Mouse (Mus musculus): ENCODE results near the gene Ret.
A peak's percentile ranks its signal among the peaks of the same experiment; 100 is the strongest.

The Ret gene

GRCm38 (mm10) chr6:118197440-118197975 lies at the start of gene Ret:
Gene Ret, minus strand, starts transcription at chr6:118197718.
- peak; percentile 54 to 61 for DNase-seq

- no peak for DNase-seq
Measured at GRCm38 (mm10) chr6:118247161-118247560, 49.6 kb upstream of the Ret start.

- DNase-seq: no peak
Measured at GRCm38 (mm10) chr6:118244106-118244505, 46.6 kb upstream of the Ret start.

- no peak for DNase-seq
Measured at GRCm38 (mm10) chr6:118242941-118243340, 45.4 kb upstream of the Ret start.

DNA sequence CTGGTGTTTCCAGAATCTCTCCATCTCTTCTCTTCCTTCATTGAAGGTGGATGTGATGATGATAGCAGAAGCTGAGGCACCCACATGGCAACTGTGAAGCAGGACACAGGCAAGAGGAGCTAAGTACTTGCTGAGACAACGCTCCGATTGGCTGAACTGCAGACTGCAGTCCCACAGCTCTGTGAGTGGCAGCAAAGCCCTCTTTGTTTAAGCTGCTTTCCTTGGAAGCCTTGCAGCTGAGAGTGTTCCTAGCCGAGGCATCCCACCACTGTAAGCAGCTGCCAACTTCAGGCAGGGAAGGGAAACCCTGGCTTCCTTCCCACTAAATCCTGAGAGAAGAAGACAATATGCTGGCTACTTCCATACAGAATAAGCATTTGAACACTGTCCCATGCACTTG lies 28.6 kb upstream of the Ret start:
- peak; percentile 39 to 45 for DNase-seq

GRCm38 (mm10) chr6:118222471-118222870 lies 25.0 kb upstream of the Ret start:
- DNase-seq: no peak

DNA sequence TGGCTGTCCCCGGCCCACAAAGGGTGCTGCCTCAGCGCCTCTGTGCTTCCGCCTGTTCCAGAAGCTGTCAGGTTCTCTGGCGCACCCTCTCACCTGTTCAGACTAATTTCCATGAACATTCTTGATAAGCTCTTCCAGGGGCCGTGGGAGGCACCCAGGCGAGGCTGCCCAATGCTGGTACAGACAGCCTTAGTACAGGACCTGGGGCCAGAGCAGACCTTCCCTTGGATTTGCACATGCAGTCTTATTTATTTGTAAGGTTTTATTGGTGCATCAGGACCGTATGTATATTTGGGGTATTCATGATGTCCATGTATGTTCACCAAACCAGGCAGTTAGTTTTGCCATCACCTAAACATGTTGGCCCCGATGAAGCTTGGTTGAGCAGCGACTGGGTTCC lies 18.2 kb upstream of the Ret start:
- no peak for DNase-seq

- no peak for DNase-seq
Measured at GRCm38 (mm10) chr6:118208326-118208725, 10.8 kb upstream of the Ret start.

DNA sequence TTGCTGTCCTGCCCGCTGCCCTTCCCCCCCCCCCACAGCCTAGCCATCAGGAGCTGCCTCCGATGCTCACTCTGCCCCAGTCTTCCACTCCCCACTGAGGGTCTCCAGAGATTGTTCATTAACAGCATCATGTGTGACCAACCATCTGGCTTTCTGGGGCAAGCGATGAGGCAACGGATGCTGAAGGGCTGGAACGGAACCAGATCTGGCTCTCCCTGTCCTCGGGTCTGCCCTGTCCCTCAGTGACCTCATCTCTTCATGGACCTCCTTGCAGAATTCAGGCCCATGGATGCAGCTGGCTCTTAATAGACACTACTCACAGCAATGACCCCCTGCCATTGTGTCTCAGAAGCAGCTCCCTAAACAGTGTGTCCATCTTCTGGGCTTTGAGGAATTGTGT lies 8.9 kb upstream of the Ret start:
- peak; percentile 65 to 67 for DNase-seq

DNA sequence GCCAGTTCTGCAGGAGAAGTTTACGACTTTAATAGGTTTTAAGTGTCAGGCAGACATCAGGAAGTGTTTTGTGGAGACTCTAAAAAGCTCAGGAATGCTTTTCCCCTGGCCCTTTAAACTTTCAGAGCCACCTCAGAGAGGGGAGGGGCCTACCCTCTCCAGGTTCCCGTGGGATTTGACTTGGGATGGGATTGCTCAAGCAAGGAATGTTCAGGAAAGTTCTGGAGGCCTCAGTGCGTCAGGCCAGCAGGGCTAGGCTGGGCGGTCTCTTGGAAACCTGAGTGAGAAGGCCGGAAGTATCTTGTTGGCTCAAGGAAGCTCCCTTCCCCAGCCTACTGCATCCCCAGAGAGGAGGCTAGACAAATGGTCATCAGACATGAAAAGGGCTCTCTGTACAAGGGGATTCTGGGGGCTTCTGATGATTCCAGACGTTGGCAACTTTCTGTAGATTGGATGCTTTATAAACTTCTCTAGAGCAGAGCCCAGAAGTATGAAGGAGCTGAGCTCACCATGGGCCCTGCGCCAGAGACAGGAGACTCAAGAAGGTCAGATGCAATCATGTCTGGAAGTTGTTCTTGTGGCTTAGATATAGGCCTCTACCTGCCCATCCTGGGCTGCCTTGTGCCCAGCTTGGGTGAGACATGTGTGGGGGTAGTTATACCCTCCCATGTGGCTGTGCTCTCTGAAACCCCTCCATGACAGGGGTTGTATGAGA lies 7.8 kb upstream of the Ret start:
- DNase-seq: no peak

DNA sequence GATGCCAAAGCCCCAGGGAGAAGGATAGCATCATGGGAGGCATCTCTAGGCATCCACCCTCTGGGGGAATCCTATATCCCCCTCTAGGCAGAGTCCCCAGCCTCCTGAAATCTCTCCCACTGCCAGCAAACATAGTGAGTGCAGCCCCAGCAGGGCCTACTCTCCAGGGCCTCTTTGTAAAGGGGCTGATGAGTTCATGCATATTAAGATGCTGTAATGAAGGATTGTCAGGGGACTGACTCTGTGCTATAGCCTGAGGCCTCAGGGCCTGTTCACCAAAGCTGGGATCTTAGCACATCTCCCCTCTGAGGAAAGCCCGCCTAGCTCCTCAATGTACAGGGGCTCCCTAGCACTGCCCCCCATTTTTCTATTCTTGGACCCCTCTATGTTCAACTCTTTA lies 6.6 kb upstream of the Ret start:
- DNase-seq: no peak

DNA sequence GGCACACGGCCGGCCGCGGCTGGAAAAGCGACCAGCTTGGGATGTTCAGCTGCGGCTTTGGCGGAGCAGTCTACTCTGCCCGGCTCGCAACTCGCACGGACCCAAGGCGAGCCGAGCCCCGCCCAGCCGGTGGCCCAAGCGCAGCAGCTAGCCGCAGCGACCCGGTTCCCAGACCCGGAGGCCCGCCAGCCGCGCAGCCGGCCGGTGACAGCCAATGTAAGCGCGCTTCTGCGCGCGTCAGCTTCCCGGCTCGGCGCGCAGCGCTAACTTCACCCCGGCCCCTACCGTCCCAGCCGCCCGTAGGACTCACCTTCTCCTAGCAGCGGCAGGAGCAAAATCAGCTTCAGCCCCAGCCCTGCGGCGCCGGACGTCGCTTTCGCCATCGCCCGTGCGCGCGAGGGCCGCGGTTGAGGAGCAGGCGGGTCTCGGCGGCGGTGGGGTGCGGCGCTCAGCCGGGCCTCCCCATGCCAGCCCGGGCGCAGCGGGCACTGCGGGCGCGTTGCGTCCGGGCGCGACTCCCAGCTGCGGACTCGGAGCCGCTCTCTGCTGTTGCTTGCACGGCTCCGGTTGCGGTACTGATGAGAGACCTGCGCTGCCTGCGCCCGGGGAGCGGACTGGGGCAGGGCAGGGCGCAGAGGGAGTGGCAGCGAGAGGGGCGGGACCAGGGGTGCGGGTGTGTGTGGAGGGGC lies 623 bp downstream of the Ret start:
- peak; percentile 75 to 76 for DNase-seq

- peak; percentile 88 to 91 for DNase-seq
Measured at GRCm38 (mm10) chr6:118195108-118195507, 2.4 kb downstream of the Ret start.

DNA sequence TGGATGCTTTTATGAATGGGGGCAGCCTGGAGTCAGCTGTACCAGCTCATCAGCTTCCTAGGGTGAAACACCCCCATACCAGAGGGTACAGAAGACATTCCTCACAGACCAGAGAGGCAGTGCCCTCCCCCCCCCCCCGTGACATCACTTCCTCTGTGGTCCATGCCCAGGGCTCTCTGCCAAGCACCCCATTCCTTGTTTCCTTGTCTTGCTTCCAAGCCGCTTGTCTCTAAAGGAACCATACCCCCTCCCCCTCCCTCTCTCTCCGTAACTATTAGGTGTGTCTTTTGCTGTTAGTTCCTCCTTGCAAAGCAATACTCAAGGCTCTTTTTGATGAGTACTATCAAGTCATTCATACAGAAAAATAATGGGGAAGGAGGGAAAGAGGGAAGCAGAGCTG lies 4.6 kb downstream of the Ret start:
- peak; percentile 46 to 58 for DNase-seq

DNA sequence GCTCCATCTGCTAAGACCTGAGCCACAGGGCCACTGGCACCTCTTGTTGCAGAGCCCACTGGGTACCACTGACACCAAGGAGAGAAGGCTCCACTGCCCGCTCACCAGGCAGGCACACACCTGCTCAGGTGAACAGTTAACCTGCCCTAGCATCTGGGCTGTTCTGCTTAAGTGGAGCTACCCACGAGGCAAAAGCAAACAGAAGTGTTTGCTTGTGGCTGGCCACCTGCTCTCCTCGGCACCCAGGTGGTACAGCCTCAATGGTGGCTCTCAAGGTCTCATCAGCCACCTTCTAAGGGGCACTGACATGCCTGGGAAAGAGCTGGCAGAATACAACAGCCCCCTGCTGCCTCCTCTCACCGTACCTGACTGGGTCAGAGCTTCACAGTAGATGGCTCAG lies 5.3 kb downstream of the Ret start:
- no peak for DNase-seq

DNA sequence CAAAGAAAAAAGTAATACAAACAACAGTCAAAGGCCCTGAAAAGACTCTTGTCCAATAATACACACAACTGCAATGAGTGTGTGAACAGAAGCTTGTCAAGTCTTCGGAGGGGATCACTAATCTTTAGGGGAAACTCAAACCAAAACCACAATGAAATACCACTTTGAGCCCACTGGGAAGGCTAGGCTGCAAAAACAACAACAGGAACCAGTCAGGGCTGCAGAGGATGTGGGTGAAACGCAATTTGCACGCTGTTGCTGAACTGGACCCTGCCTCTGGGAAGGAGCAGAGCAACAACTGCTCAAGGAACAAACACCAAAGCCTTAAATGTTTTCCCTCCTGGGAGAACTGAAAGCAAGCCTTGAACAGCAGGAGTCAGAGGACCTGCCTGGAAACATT lies 7.8 kb downstream of the Ret start:
- no peak for DNase-seq

- DNase-seq: no peak
Measured at GRCm38 (mm10) chr6:118188599-118188998, 8.9 kb downstream of the Ret start.

DNA sequence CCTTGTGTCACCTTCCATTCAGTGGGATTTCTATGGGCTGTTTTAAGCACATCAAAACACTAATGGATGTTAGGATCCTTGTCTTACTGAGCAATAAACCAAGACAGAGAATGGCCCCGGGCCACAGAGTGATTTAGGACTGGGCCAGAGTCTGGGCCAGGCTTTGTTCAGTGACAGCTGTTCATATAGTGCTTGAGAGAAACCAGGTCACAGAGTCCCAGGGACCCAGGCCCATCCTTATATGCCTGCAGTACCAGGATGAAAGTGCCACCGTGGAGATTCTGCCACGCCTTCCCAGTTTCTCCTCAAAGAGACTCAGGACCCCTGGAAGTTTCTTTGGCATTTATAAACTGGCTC lies 10.3 kb downstream of the Ret start:
- DNase-seq: no peak

GRCm38 (mm10) chr6:118186620-118187284 lies 10.8 kb downstream of the Ret start:
- no peak for DNase-seq

- DNase-seq: peak; percentile 53 to 63
Measured at GRCm38 (mm10) chr6:118184126-118184525, 13.4 kb downstream of the Ret start.

DNA sequence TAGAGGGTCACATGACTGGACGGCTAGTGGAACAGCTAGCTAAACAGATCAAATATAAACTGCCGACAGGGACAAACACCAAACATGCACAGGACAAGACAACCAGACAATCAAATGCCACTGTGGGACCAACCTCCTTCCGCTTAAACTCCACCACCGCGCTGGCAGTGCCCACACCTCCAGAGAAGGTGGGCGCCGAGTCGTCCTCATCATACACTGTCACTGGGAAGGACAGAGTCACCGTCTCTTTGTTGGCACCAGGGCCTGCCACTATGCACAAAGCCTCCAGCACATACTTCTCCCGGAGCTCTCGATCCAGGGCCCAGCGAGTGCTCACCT lies 17.5 kb downstream of the Ret start:
- no peak for DNase-seq

DNA sequence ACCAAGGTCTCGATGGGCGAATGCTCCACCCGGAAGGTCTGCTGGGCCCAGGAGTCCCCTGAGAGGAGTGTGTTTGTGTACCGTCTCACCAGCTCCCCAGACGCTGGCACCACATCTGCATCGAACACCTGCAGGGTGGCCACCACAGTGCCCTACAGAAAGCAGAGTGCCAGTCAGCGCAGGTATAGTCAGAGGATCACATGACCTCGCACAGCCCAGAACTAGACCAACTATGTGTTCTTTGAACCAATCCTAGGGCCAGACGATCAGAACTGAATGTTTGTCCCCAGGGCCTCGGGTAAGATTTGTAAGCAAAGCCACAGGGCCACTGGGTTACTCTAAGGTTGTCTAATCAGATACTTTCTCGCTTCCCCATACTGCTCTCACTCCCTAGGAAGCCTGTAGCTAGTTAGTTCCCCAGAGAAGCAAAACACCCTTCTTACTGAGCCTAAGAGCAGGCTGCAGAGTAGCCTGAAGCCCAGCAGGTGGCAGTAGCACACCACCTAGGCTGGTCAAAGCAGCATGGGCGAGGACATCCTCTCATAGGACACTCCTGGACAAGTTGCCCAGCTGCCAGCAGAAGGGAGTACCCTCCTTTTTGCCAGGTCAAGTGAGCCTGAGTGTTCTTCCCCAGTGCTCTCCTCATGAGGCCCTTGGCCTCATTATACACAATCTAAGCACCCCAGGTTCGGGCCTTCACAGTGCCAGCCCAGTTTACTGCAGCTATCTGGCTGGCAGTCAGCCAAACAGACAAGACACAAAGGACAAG lies 18.0 kb downstream of the Ret start:
- peak; percentile 85 to 87 for DNase-seq

DNA sequence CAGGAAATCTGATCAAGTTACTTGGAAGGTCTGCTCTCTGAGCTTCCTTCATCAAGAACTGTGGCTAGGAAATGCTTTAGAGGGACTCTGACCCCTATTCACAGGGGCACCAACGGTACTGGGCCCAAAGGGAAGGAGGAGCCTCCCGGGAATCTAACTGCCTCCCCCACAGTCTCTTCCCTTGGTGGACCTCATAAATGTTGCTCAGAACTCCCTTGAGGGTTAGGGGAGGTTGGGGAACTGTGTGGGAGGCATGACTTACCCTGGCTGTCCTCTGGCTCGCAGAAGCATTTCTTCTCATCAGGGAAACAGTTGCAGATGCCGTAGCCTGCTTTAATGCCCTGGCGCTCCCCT lies 23.6 kb downstream of the Ret start:
- no peak for DNase-seq
